Mouse (Mus musculus): ENCODE results near the gene Nhlh1. TPM values are rescaled to one million over a fixed set of nuclear protein-coding genes. Genes with fewer than 3 reads are reported as not detected.
A peak's percentile ranks its signal among the peaks of the same experiment; 100 is the strongest.

Gene Nhlh1
- polyA plus RNA-seq, 1 experiment from 2014 or later, result 0.11 TPM

DNA sequence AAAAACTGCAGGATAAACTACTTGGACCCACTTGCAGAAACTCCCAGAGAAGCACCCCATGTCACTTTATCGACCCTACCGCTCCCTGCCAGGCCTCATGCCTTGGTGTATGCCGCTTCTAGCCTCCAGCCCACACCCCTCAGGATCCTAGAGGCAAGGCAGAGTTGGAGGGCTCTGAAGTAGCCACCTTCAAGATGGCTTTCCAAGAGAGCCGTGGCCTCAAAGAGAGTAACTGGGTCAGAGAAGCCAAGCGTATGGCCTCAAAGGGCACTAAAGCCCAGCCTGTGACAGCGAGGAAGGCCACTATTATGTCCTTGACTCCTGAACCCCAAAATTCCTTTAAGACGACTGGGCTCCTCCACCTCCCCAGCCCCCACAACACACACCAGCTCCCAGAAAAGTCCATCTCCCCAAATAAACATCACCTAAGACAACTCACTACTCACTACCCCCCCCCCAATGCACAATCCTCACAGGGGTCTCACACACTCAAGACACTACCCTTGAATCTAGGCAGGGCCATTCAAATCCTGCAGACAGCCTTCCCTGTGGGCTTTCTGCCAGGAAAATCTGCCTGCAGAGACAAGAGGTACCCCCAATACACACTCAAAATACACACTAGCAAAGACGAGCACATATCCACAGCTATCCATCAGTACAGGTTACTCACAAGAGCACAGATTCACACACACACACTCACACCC lies 32.0 kb downstream of the Nhlh1 start:
- Histone ChIP-seq H3K4me3 (ENCODE audit: low read depth, low read length) (peak overlapping the region; percentile 12; the same call in 1 of the 2 replicates), H3K4me2 (peak overlapping the region; percentile 91)

DNA sequence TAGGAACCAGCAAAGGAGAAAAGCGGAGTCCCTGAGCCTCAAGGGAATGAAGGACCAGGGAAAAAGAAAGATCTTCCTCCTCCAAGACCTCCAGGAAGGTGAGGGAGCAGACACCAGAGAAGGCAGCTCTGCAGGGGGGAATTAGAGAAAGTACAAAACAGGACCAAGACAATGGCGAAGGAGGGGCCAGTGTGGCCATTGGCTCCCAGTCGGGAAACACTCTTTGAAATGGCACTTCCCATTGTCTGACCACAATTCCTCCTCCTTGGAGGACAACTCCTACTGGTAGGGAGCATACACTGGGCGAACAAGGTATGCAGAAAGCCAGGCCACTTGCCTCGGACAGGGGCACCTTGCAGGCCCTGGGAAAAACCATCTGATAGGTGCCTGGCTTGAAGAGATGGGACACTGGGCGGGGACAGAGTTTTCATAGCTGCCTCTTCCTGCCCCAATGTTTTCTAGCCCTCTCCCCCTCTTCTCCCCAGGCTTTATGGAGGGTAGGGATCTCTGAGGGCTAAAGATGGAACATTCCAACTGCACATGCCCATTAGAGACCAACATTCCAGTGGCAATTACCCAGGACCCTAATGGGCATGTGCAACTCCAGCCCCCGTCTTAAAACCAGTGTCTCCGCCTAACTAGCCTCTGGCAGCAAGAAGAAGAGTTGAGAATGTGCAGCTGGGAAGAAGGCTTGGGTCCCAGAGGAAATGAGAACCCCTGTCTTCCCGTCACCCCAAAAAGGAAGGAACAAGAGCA lies 33.1 kb downstream of the Nhlh1 start:
- Histone ChIP-seq H3K9ac (ENCODE audit: low read depth, low read length) (no peak overlapping the region), H3K27me3 (replicated peaks; ENCODE audit: control insufficient read depth, insufficient read depth, low read length) (no peaks in the 10 kb centered on the region), H3K4me1 (replicated peaks; ENCODE audit: control insufficient read depth, insufficient read depth, low read length) (peaks cover 13% of the 10 kb centered on the region), H3K4me3 (ENCODE audit: low read depth, low read length) (no peak overlapping the region), H3K27ac (ENCODE audit: low read depth, low read length) (no peak overlapping the region), H3K36me3 (ENCODE audit: control insufficient read depth, insufficient read depth, low read length) (no peaks in the 10 kb centered on the region; the same call in 1 of the 2 replicates), H3K4me2 (no peak overlapping the region), H3K9me3 (ENCODE audit: control insufficient read depth, low read length) (no peaks in the 10 kb centered on the region)
- ATAC-seq (replicated peaks; ENCODE audit: low FRiP score), result no peak
- DNase-seq (ENCODE audit: low spot score), result no peak
- 63% methylated on average over 9 of the region's 9 CpGs for WGBS

More for the DNA sequence above, 32.0 kb downstream of the Nhlh1 start:
- Histone ChIP-seq H3K4me1 (replicated peaks; ENCODE audit: control insufficient read depth, insufficient read depth, low read length) (peaks cover 13% of the 10 kb centered on the region), H3K9me3 (ENCODE audit: control insufficient read depth, low read length) (no peaks in the 10 kb centered on the region), H3K27me3 (replicated peaks; ENCODE audit: control insufficient read depth, insufficient read depth, low read length) (no peaks in the 10 kb centered on the region), H3K36me3 (ENCODE audit: control insufficient read depth, insufficient read depth, low read length) (no peaks in the 10 kb centered on the region; the same call in 1 of the 2 replicates), H3K9ac (ENCODE audit: low read depth, low read length) (no peak overlapping the region), H3K27ac (ENCODE audit: low read depth, low read length) (no peak overlapping the region)
- WGBS, result 70% methylated on average over 8 of the region's 8 CpGs
- DNase-seq (ENCODE audit: low spot score) (no peak), ATAC-seq (replicated peaks; ENCODE audit: low FRiP score) (no peak)

DNA sequence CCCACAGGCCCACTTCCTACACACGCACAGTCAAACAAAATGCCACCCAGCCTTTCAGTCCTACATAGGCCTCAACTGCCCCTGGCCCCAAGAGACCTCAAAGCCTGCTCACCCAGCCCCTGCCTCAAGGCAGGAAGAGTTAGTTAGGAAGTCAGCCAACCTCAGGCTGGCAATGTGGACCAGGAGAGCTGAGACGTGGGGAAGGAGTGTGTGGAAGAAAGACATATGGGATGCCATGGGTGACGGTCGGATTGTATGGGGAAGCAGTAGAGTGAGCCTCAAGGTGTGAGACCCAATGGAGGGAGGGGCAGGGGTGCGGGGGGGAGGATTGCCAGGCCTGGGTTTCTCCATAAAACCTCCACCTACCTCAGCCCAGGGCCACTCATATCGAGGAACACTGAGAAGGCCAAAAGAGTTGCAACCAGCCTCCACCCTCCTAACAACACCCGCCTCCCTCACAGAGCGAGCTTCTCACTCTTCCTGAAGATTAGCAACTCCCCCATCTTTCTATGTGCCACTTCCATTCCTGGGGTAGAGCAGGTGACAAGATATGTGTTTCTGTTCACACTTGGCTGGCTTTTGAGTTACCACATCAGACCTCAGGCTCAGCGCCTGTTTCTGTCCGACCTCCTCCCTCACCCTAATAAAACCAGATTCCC lies 37.4 kb downstream of the Nhlh1 start:
- WGBS, result 77% methylated on average over 10 of the region's 10 CpGs
- Histone ChIP-seq H3K9ac (ENCODE audit: low read depth, low read length) (no peak overlapping the region), H3K27ac (ENCODE audit: low read depth, low read length) (no peak overlapping the region), H3K36me3 (ENCODE audit: control insufficient read depth, insufficient read depth, low read length) (no peaks in the 10 kb centered on the region; the same call in 1 of the 2 replicates), H3K4me1 (replicated peaks; ENCODE audit: control insufficient read depth, insufficient read depth, low read length) (peaks cover 4% of the 10 kb centered on the region; the same call in 1 of the 2 replicates), H3K4me2 (no peak overlapping the region), H3K27me3 (replicated peaks; ENCODE audit: control insufficient read depth, insufficient read depth, low read length) (no peaks in the 10 kb centered on the region), H3K4me3 (ENCODE audit: low read depth, low read length) (no peak overlapping the region), H3K9me3 (ENCODE audit: control insufficient read depth, low read length) (no peaks in the 10 kb centered on the region)
- DNase-seq (ENCODE audit: low spot score) (no peak), ATAC-seq (replicated peaks; ENCODE audit: low FRiP score) (no peak)

DNA sequence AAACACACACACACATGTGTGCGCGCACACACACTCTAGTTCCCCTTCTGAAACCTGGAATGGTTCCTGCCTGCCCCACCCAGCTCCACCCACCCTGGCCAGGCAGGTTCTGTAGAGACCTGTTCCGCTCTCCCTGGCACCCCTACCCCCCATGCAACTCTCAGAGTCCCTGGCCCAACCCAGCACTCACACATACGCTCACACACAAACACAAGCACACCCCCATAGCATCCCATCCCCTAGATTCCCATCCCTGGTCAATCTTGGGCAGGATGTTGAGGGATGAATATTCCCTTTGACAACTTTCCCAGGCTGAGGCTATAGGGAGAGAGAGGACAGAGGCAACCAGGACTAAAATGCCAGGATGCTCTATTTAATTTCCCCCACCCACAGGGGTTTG lies 38.0 kb downstream of the Nhlh1 start:
- H3K36me3 ChIP-seq (ENCODE audit: control insufficient read depth, insufficient read depth, low read length), result no peaks in the 10 kb centered on the region; the same call in 1 of the 2 replicates
- H3K4me1 ChIP-seq (replicated peaks; ENCODE audit: control insufficient read depth, insufficient read depth, low read length), result peaks cover 4% of the 10 kb centered on the region; the same call in 1 of the 2 replicates
- ATAC-seq (replicated peaks; ENCODE audit: low FRiP score) (0 out of 2 replicates have a peak, but pooled peaks have one; percentile 13), DNase-seq (ENCODE audit: low spot score) (no peak)
- no peak overlapping the region for H3K27ac ChIP-seq (ENCODE audit: low read depth, low read length)
- 87% methylated on average over 4 of the region's 4 CpGs for WGBS
- no peak overlapping the region for H3K4me3 ChIP-seq (ENCODE audit: low read depth, low read length)
- H3K9ac ChIP-seq (ENCODE audit: low read depth, low read length), result no peak overlapping the region
- H3K9me3 ChIP-seq (ENCODE audit: control insufficient read depth, low read length), result no peaks in the 10 kb centered on the region
- no peaks in the 10 kb centered on the region for H3K27me3 ChIP-seq (replicated peaks; ENCODE audit: control insufficient read depth, insufficient read depth, low read length)
- no peak overlapping the region for H3K4me2 ChIP-seq

DNA sequence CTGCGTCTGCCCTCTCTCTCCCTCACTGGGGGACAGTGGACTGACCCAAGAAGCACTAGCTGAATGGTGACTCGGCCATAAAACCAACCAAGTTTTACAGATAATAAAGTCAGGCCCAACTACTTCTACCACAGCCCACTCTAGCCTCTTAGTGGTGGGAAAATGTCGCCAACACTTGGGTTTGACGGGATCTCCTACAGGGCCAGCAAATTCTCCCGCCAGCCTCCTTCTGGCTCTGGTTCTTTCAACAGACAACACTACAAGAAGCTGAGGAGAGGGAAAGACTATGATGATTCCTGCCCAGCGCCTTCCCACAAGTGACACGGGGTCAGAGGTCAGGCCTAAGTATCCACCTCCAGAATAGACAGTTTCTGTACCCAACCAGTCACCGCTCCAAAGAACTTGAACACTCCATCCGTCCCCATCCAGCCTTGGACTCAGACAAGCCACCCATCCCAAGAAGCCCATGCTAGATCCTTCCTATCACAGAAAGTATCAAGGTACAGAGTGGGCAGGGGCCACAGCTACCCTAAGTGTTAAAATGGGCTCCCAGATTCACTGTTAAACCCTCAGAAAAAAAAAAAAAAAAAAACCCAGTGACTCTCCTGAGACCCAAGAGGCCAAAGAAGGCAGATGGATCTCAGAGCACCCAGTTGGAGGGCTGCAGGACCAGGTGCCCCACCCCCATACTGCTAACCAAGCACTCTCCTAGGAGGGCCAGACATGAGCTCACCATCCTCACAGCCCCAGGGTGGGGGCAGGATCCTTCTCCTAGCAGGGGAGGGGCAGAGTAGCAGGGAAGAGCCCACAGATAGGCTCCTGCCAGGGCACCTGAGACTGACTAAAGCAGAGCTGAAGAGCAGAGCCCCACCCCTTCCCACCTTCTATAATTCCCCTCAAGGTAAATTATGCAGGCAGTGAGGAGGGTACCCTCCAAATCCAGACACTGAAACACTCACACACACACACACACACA lies 38.7 kb downstream of the Nhlh1 start:
- no peak for DNase-seq (ENCODE audit: low spot score)
- no peaks in the 10 kb centered on the region for H3K27me3 ChIP-seq (replicated peaks; ENCODE audit: control insufficient read depth, insufficient read depth, low read length)
- ATAC-seq (replicated peaks; ENCODE audit: low FRiP score), result 0 out of 2 replicates have a peak, but pooled peaks have one; percentile 18
- no peak overlapping the region for H3K9ac ChIP-seq (ENCODE audit: low read depth, low read length)
- no peaks in the 10 kb centered on the region for H3K9me3 ChIP-seq (ENCODE audit: control insufficient read depth, low read length)
- 85% methylated on average over 9 of the region's 9 CpGs for WGBS
- H3K4me1 ChIP-seq (replicated peaks; ENCODE audit: control insufficient read depth, insufficient read depth, low read length), result peaks cover 4% of the 10 kb centered on the region; the same call in 1 of the 2 replicates
- no peaks in the 10 kb centered on the region; the same call in 1 of the 2 replicates for H3K36me3 ChIP-seq (ENCODE audit: control insufficient read depth, insufficient read depth, low read length)
- H3K27ac ChIP-seq (ENCODE audit: low read depth, low read length), result no peak overlapping the region
- H3K4me2 ChIP-seq, result no peak overlapping the region
- no peak overlapping the region for H3K4me3 ChIP-seq (ENCODE audit: low read depth, low read length)

DNA sequence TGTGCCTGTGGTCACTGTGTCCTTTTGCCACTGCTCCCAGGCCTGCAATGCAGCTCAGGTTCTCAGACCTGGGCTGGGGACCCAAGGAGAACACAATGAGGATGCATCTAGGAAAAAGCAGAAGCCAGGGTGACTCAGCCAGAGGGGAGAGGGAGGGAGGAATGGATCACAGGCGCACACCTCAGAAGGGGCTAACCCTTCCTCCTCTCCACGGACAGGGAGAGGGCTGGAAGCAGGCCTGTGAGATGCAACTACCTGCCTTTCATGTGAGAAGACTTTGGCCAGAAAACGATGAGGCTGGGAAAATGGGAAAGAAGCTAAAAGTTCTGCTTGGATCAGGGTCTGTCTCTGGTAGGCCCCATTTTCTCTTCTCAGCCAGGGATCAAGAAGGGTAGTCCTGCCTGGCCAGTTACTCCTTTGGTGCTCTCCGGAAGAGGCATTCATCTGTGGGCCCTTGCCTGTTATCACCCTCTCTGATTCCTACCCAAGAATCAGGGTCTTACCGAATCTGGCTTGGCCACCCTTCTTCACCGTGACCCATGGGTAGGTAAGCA lies 39.8 kb downstream of the Nhlh1 start:
- Histone ChIP-seq H3K27ac (ENCODE audit: low read depth, low read length) (no peak overlapping the region), H3K9me3 (ENCODE audit: control insufficient read depth, low read length) (no peaks in the 10 kb centered on the region), H3K36me3 (ENCODE audit: control insufficient read depth, insufficient read depth, low read length) (no peaks in the 10 kb centered on the region; the same call in 1 of the 2 replicates), H3K4me1 (replicated peaks; ENCODE audit: control insufficient read depth, insufficient read depth, low read length) (peaks cover 4% of the 10 kb centered on the region; the same call in 1 of the 2 replicates), H3K27me3 (replicated peaks; ENCODE audit: control insufficient read depth, insufficient read depth, low read length) (no peaks in the 10 kb centered on the region), H3K9ac (ENCODE audit: low read depth, low read length) (no peak overlapping the region), H3K4me2 (no peak overlapping the region), H3K4me3 (ENCODE audit: low read depth, low read length) (no peak overlapping the region)
- no peak for ATAC-seq (replicated peaks; ENCODE audit: low FRiP score)
- WGBS, result 79% methylated on average over 6 of the region's 6 CpGs
- DNase-seq (ENCODE audit: low spot score), result no peak

DNA sequence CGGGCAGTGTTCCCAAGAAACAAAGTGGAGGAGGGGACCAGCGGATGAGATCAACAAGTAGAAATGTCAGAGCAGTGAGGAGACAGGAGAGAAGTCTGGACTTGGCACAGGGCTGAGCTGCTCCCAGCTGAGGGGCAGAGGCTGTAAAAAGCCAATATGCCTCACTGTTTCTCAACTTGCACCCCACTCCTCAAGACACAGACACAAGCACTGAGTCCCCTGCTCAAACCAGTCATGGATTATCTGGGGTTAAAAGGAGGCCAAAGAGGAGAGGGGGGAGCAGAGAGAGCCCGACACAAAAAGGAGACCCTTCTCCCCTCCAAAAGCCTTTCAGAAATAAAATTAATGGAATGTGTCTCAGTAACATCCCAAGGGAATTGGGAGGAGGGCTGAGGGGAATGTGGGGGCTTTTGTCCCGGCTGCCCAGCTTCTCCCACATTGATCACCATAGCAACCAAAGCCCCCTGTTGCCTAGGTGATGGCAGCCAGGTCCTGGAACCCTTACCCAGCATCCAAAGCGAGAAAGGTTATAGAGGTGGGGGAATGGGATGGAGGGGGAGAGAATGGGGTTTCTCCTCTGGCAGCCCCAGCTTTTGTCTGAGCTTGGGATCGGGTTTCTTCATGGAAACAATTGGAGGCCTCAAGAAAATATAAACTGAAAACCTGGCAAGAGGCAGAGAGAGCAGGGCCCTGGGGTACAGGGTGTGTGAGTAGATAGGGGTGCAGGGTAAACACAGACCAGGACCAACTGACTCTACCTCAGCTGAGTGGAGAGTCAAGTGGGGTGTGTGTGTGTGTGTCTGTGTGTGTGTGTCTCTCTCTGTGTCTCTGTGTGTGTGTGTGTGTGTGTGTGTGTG lies 40.5 kb downstream of the Nhlh1 start:
- H3K36me3 ChIP-seq (ENCODE audit: control insufficient read depth, insufficient read depth, low read length), result no peaks in the 10 kb centered on the region; the same call in 1 of the 2 replicates
- no peak for DNase-seq (ENCODE audit: low spot score)
- H3K27me3 ChIP-seq (replicated peaks; ENCODE audit: control insufficient read depth, insufficient read depth, low read length), result no peaks in the 10 kb centered on the region
- H3K9ac ChIP-seq (ENCODE audit: low read depth, low read length), result no peak overlapping the region
- WGBS, result 61% methylated on average over 6 of the region's 6 CpGs
- H3K4me3 ChIP-seq (ENCODE audit: low read depth, low read length), result no peak overlapping the region
- peaks cover 4% of the 10 kb centered on the region; the same call in 1 of the 2 replicates for H3K4me1 ChIP-seq (replicated peaks; ENCODE audit: control insufficient read depth, insufficient read depth, low read length)
- no peak overlapping the region for H3K4me2 ChIP-seq
- H3K27ac ChIP-seq (ENCODE audit: low read depth, low read length), result no peak overlapping the region
- ATAC-seq (replicated peaks; ENCODE audit: low FRiP score), result no peak
- no peaks in the 10 kb centered on the region for H3K9me3 ChIP-seq (ENCODE audit: control insufficient read depth, low read length)
